Mouse (Mus musculus) spleen, embryonic (tissue): ENCODE data around the gene Ptprt.

Experiments used
- CTCF ChIA-PET: fragments of 350-600 bp; sonication (Branson Sonifier 250); formaldehyde crosslinking; loops from one replicate; lab custom pipeline; 2022; lab: Charles Lee

Gene Ptprt

GRCm38 (mm10) chr2:161961179-161962163, 699.5 kb downstream of the Ptprt start:
- CTCF ChIA-PET = no interaction called here

DNA sequence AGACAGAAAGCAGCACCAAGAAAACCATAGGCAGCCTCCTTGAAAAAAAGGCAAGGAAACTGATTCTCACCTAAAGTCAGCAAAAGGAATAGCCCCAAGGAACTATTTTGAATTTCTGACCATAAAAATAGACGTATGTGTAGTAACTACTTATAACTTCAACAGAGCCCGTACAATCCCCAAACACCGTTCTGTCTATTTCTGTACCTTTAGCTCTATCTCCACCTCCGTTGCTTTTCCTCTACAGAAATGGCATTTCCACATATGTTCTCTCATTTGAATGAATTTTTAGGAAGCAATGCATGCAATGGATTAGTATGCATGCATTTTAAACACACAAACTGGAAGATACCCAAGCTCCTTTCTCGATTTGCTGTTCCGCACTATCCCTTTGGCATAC, 715.5 kb downstream of the Ptprt start:
- CTCF ChIA-PET = no interaction called here

DNA sequence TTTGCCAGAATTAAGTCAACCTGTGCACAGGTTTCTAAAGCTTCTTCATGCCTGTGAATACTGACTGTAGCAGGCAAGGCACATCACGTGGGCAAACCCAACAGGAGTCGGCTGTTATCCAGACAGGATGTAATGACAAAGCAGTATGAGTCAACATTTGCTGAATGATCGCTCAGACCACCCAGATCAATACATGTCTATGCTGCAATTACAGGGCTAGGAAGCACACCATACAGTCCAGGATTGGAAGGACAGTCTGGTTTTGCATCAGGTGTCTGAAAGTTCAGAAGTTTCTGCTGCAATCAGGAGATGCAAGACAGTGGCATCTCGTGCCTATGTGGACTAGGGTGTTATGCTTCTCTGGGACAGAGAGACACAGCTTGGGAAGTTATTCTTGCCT, 716.3 kb downstream of the Ptprt start:
- CTCF ChIA-PET = no interaction called here

GRCm38 (mm10) chr2:161941991-161942390, 719.0 kb downstream of the Ptprt start:
- CTCF ChIA-PET = no interaction called here

DNA sequence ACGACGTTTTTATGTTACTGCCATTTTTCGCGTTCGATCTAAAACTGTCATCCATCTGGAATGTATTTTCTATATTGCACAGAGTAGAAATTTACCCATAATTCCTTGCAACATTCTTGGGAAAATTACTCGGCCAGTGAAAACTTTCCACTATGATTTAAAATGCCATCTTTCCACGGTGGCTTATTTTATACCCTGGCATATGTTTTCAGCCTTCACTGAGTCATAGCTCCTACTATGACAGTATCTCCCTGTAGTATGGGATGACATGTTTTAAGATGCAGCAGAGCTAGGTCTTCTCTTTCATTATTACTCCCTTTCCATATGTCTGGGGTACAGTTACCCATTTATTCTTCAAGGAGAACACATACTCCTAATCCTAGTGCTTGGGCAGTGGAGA, 753.7 kb downstream of the Ptprt start:
- CTCF ChIA-PET = no interaction called here

DNA sequence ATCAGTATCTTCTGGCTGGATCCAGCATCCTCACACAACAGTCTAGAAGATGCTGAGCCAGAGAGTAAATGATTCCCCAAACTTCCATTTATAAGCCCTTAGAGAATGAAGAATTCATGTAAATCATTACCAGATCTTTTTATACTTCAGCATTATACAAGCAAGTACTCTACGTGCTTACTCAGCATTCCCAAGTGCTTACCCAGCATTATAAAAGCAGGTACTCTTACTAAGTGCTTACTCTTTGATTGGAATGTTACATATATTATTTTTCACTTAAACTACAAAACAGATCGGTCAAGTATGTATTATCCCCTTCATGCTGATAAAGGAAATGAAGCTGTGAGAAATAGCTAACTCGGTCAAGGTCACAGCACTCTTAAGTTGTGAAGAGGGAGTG, 758.8 kb downstream of the Ptprt start:
- CTCF ChIA-PET = no interaction called here

GRCm38 (mm10) chr2:161884446-161884845, 776.5 kb downstream of the Ptprt start:
- CTCF ChIA-PET = no interaction called here

- CTCF ChIA-PET = no interaction called here
Measured at GRCm38 (mm10) chr2:161882580-161882979, 778.4 kb downstream of the Ptprt start.

GRCm38 (mm10) chr2:161880941-161881340, 780.0 kb downstream of the Ptprt start:
- CTCF ChIA-PET = no interaction called here

GRCm38 (mm10) chr2:161865231-161865630, 795.7 kb downstream of the Ptprt start:
- CTCF ChIA-PET = no interaction called here

GRCm38 (mm10) chr2:161858813-161859212, 802.1 kb downstream of the Ptprt start:
- CTCF ChIA-PET = no interaction called here

DNA sequence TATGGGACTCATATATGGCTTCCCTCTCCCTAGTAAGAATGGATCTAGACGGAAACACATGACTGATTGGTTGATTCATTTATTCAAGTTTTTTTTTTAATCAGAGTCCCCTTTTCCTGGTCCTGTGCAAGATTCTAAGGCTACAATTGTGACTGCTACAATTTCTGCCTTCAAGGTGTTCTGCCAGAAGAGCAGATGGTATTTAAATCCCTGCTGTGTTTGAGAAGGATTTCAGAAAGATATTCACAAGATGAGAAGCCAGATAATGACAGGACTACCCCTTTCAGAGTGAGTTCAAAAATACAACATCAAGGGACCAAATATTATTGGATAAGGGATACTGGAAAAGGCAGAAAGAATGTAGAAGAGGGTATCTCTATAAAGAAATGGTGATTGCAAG, 802.6 kb downstream of the Ptprt start:
- CTCF ChIA-PET = no interaction called here

- CTCF ChIA-PET = no interaction called here
Measured at GRCm38 (mm10) chr2:161835001-161835400, 825.9 kb downstream of the Ptprt start.

DNA sequence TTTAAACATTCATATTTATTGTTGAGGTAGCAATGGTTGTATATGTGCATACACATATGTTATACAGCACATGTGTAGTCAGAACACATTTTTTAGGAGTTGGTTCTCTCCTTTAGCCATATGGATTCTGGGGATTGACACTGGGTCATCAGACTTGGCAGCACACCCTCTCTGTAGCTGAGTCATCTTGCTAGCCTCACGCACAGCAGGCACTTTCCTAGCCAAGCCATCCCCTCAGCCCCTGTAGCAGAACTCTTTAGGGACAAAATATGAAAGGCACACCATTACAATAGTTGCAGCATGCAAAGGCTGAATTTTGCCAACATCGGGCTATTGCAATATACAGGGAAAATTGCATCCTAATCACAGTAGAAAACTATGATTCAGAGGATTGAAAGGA, 827.1 kb downstream of the Ptprt start:
- CTCF ChIA-PET = no interaction called here

- CTCF ChIA-PET = no interaction called here
Measured at GRCm38 (mm10) chr2:161813326-161813725, 847.6 kb downstream of the Ptprt start.

DNA sequence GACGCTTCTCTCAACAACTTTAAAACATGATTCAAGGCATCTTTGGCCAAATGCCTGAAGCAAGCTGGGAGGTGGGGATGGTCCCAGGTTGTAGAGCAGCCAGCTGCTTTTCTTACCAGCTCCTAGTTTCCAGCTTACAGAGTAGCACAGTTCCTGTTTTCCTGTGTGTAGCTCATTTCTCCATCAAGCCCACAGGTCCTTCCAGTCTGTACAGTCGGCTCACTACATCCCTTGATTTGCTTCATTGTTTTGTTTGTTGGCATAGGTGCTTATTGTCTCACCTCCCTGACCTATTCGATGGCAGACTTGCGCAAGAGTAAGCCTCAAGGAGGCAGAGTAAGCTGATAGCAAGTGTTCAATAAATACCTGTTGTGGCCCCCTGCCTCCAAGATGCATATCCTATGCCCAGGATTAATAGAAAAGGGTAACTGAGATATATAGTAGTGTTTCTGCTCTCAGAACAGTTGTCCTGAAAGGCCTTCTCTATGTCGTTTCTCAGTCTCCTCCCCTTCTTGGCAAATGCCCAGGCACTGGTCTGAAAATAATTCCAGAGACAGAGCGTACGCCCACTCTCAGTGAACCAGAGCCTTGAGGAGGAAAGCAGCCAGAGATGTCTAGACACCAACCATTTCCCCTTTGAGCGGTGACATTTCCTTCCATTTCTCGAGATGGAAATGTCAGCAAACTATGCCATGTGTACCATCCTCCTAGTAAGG, 852.7 kb downstream of the Ptprt start:
- CTCF ChIA-PET = no interaction called here

- CTCF ChIA-PET = no interaction called here
Measured at GRCm38 (mm10) chr2:161806287-161807007, 854.5 kb downstream of the Ptprt start.

DNA sequence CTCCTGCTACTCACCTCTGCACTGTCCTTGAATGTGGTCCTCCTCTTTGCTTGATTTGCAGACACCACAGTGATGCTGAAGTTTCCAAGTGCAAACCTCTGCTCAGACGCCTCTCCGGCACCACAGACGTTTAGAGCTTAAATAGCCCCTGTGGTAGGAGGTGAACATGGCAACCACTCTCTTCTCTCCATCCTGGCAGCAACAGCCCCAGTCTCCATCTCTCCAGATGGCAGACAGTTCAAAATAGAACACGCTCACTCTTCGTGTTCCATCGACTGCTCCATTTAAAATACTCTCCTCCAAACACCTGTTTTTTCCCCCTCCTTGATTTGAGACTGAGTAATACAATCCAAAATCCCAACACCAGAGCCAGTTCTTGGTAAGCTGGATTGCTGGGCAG, 861.0 kb downstream of the Ptprt start:
- CTCF ChIA-PET = no interaction called here

DNA sequence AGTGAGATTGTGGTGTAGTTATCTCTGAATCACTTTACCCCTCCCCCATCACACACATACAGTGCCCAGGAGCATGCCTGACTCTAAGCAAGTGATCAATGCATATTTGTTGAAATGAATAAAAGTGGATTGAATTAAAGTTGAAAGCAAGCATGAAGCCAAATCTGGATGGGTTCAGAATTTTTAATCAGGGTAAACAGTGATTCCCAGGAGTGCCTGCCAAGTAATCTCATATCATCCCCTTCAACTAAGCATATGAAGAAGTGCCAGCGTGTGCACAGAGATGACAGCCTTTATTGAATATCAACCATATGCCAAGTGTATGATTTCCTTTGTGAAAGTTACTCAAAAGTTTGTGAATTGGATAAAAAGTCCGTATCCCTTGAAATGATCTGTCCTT, 893.4 kb downstream of the Ptprt start:
- CTCF ChIA-PET = no interaction called here

- CTCF ChIA-PET = no interaction called here
Measured at GRCm38 (mm10) chr2:161713024-161713423, 947.9 kb downstream of the Ptprt start.

GRCm38 (mm10) chr2:161709316-161709715, 951.6 kb downstream of the Ptprt start:
- CTCF ChIA-PET = no interaction called here

DNA sequence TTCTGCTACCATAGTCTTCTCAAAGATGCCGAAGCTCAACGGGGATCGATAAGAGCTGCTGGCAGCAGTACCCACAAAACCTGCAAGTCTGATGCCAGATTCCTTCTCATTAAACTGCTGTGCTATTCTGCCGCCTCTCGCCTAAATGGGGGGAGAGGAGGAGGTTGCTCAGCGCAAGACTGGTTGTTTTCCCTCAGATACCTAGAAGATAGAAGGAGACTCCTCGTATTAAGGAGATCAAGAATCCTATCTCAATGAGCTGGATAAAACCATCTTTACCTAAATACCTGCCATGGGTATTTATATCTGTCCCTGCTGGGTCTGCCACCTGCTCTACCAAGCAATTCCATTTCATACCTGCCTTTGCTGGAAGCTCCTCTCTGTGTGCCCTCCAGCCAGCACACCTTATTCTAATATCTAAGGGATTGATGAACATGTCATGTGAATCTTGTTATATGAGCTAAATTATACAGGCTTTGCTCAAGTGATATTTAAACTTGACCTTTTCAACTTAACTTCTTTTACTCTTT, 954.5 kb downstream of the Ptprt start:
- CTCF ChIA-PET = no interaction called here
